Mouse (Mus musculus): ENCODE data around the gene Prmt6.

Gene Prmt6

DNA sequence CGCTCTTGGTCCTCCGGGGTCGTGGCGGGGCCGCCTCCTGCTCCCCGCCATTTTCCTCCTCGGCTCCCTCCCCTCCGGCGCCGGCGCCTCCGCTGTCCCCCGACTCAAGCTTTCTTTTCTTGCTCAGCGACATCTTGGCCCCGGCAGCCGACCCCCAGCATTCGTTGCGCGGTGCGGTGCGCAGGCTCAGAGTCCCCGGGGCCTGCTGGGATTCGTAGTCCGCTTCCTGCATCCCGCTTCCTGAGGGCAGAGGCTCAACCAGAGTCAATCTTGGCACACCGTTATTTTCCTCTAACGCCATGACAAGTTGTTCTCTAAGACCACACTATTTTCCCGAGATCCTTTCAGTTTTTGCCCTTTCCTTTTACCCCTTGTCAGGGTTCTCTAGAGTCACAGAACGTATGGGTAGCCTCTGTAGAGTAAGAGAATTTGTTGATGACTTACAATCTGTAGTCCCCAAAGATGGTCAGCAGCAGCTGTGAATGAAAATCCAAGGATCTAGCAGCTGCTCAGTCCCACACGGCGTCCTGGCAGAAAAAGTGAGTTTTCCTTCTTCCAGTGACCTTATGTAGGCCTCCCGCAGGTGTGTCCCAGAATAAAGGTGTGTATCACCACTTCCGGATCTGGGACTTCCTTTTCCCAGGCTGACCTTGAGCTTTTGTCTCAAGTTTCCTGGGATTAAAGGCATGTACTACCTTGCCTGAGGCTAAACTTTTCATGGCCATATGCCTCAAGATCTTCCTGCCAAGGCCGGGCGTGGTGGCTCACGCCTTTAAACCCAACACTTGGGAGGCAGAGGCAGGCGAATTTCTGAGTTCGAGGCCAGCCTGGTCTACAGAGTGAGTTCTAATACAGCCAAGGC, at the start of gene Prmt6:
Gene Prmt6, minus strand, starts transcription at position 160 of the 862 bp plus-strand sequence.
- DNase-seq (ENCODE audit: low spot score in 2 of 2) = peak; percentile 77 to 88

DNA sequence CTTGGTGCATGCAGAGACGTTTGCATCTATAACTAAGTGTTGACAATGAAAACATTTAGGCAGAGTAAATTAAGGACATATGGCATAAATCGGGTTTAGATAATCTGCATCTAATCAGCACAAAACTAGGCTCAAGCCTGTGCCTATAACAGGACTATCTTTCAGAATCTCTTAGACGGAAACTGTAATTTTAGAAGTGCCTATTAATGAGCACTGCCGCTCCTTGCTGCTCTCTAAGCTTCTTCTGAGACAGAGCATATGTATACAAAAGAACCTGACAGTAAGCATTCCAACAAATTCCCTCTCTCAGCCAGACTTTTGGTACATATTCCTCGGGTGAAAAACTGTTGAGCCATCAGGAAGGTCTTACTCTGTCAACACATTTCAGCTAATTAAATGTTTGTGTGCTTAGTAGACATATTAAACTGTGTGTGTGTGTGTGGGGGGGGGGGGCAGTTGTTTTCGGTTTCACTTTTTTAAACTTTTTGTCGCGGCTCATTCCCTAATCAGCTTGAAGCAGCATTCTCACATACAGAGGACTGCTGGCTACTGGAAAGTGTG, 39.8 kb upstream of the Prmt6 start:
- DNase-seq (ENCODE audit: low spot score in 2 of 2) = no peak

DNA sequence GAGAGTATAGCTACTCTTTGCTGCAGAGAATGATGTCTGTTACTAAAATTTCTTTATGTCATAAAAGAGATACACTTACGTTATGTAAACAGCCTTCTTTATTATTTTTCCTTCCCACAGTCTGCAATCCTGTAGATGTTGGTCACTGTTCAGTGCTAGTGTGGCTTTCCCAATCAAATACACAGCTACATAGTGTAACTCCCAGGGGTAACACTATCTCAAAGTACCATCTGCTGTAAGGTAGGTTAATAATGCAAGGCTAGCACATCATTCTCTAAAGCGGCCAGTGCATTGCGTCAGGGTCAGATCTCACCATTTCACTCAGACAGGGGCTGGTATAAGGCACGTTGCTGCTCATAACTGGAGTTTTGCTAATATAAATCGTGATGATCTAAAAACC, 31.9 kb upstream of the Prmt6 start:
- no peak for DNase-seq (ENCODE audit: low spot score in 2 of 2)

DNA sequence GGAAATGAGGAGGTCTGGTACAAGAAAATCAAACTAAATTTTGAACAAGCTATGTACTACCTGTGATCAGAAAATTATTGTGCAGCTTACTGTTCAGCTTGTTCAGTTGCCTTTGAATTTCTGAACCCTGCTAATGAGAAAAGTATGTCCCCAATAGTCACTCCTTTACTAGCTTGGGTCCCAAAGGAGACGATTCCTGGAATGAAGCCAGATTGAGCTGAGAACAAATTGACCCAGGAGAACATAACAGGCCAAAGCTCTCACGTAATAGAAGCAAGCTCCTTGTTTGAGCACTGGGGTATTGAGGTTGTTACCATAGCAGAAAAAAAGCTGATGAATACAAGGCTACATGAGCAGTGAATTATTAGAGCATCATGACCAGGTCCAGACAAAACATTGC, 17.0 kb upstream of the Prmt6 start:
- DNase-seq (ENCODE audit: low spot score in 2 of 2) = no peak

DNA sequence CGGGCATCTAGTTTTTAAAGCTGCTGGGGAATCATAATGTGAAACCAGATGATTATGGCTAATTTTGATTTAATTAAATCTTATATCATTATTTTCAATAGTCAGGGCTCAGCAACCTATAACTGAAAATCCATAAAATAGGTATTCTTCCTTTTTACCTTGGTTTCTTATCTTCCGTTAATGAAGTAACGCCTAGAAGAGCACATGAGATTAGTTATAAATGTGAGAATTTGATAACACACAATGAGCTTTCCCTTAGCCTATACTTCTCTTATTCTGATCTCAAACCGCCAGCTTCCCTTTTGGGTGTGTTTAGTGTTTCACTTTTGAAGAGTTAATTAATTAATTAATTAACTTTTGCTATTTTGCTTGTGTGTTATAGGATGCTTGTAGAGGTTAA, 2.3 kb upstream of the Prmt6 start:
- no peak for DNase-seq (ENCODE audit: low spot score in 2 of 2)

DNA sequence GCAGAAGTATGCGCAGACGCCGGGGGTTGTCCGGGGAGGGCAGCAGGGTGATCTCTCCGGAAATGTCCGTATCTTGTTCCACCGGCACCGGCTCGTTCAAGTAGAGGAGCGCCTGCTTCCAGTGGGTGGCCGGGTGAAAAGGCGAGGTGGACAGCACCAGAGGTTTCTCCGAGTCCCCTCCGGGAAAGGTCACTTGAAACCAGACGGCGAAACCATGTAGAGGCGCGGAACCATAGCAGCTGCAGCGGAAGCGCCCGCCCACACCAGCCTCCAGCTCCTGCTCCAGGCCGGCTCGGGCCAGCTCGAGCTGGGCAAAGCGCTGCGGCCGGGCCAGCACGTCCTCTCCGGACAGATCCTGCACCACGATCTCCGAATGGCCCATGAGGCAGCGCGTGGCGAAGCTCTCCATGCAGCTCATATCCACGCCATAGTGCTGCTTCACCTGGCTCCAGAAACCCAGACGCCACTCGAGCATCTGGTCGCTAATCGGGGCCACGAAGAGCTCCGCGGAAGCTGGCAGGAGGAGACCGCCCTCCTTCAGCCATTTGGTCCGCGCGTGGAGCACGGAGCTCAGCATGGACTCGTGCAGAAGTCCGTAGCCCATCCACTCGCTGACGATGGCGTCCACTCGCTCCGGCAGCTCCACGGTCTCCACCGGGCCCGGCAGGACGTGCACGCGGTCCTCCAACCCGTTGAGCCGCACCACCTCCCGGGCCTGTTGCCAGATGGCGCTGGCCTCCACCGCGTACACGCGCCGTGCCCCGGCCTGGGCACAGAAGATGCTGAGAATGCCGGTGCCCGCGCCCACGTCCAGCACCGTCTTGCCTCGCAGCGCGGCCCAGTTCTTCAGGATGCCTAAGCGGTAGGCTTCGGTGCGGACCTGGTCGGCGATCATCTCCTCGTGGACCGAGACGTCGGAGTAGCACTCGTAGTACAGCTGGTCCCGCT, 633 bp downstream of the Prmt6 start:
- peak; percentile 42 to 80 for DNase-seq (ENCODE audit: low spot score in 2 of 2)

DNA sequence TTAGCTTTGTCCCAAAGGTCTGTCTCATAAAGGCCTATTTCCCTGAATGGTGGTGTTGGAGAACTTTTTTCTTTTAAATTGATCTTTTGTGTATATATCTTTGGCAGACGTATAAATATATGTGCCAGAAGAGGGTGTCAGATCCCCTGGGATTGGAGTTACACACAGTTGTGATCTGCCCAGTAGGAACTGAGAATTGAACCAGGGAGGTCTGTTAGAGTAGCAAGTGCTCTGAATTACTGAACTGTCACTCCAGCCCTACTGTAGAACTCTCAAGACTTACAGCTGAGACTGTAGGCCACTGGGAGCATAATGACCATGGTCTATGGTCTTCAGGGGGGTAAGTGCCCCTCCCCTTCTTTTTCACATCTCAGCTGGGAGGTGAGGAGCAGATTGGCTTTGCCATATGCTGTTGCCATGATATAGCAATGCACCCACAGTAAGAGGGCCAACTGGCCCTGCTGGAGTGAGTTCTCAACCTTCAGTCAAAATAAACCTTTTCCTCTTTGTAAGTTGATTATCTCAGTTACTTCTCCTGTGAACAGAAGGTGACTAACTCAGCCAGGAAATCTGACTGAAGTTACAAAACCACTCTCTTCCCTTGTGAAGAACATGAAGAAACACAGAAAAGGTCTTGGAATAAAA, 13.9 kb downstream of the Prmt6 start:
- no peak for DNase-seq (ENCODE audit: low spot score in 2 of 2)

All from spleen, postnatal 4 days (tissue).